Mouse (Mus musculus) intestine, embryonic 15.5 days (tissue): Measurements from ENCODE around the gene Pttg1ip. TPM values are rescaled to one million over a fixed set of nuclear protein-coding genes. Genes with fewer than 3 reads are reported as not detected.

ENCODE experiments used
- ATAC-seq: fragments of 200-750 bp; cut with Nextera tagmentation; 2 replicates; pipeline ENCODE4 v1.8.0; 2017; ENCODE audit warnings: moderate TSS enrichment, moderate library complexity
- H3K27ac ChIP-seq: fragments of 300-500 bp; sonication (generic); 2 replicates; pipeline ENCODE4 v1.5.1; 2015; ENCODE audit warnings: mild to moderate bottlenecking, inconsistent platforms
- H3K27me3 ChIP-seq: fragments of 300-500 bp; sonication (generic); replicated peaks from 2 replicates; pipeline ENCODE4 v1.6.1; 2015; ENCODE audit warnings: inconsistent platforms
- H3K36me3 ChIP-seq: fragments of 300-500 bp; sonication (generic); 2 replicates; pipeline ENCODE4 v1.6.1; 2015; ENCODE audit warnings: inconsistent platforms
- H3K4me1 ChIP-seq: fragments of 300-500 bp; sonication (generic); replicated peaks from 2 replicates; pipeline ENCODE4 v1.6.1; 2015; ENCODE audit warnings: inconsistent platforms
- H3K4me2 ChIP-seq: fragments of 300-500 bp; sonication (generic); replicated peaks from 2 replicates; pipeline ENCODE4 v1.6.1; 2015; ENCODE audit warnings: mild to moderate bottlenecking, inconsistent platforms
- H3K4me3 ChIP-seq: fragments of 300-500 bp; sonication (generic); replicated peaks from 2 replicates; pipeline ENCODE4 v1.5.1; 2015; ENCODE audit warnings: inconsistent platforms
- H3K9ac ChIP-seq: fragments of 300-500 bp; sonication (generic); 2 replicates; pipeline ENCODE4 v1.6.1; 2015; ENCODE audit warnings: inconsistent platforms
- H3K9me3 ChIP-seq: fragments of 300-500 bp; sonication (generic); 2 replicates; pipeline ENCODE4 v1.6.1; 2016; ENCODE audit warnings: inconsistent platforms
- WGBS: fragments of 180-500 bp; shearing (Covaris S2); methylation state at CpG from one replicate; pipeline ENCODE4 v1.1.7; 2015; 5-methylcytosine and 5-hydroxymethylcytosine counted together
- microRNA counts: library from miRNA; unstranded; fragments of <30 nt; microRNA quantifications from one replicate; lab custom pipeline; 2016
- polyA plus RNA-seq: library from polyadenylated mRNA; unstranded; fragments of >200 nt; fragmentation: Nextera tagmentation; extraction: Ambion mirVana; gene quantifications from 2 replicates; pipeline ENCODE4 v1.2.1, GENCODE M21; 2015

The Pttg1ip gene
- polyA plus RNA-seq, 1 experiment from 2014 or later, result 146 TPM

- Histone ChIP-seq H3K4me2 (no peak overlapping the region), H3K27ac (no peak overlapping the region), H3K9ac (no peak overlapping the region), H3K4me3 (no peak overlapping the region), H3K4me1 (peaks cover 15% of the 10 kb centered on the region), H3K27me3 (no peaks in the 10 kb centered on the region), H3K9me3 (no peaks in the 10 kb centered on the region), H3K36me3 (peaks cover 15% of the 10 kb centered on the region; the same call in 1 of the 2 replicates)
- 0 out of 2 replicates have a peak, but pooled peaks have one; percentile 34 for ATAC-seq
- 75% methylated on average over 6 of the region's 6 CpGs for WGBS
Measured at GRCm38 (mm10) chr10:77634016-77634415, 52.5 kb downstream of the Pttg1ip start.

GRCm38 (mm10) chr10:77634452-77635231, 53.1 kb downstream of the Pttg1ip start:
- WGBS, result 59% methylated on average over 13 of the region's 13 CpGs
- no peak overlapping the region for H3K27ac ChIP-seq

GRCm38 (mm10) chr10:77636234-77636922, 54.9 kb downstream of the Pttg1ip start:
- Histone ChIP-seq H3K4me1 (peaks cover 10% of the 10 kb centered on the region; the same call in 1 of the 2 replicates), H3K27me3 (no peaks in the 10 kb centered on the region), H3K4me2 (no peak overlapping the region), H3K9ac (no peak overlapping the region), H3K36me3 (peaks cover 13% of the 10 kb centered on the region), H3K9me3 (no peaks in the 10 kb centered on the region), H3K4me3 (no peak overlapping the region), H3K27ac (no peak overlapping the region)
- ATAC-seq, result no peak
- 88% methylated on average over 7 of the region's 7 CpGs for WGBS

More at GRCm38 (mm10) chr10:77634452-77635231, 53.1 kb downstream of the Pttg1ip start:
- H3K27me3 ChIP-seq, result no peaks in the 10 kb centered on the region
- H3K4me1 ChIP-seq, result peaks cover 15% of the 10 kb centered on the region
- H3K9me3 ChIP-seq, result no peaks in the 10 kb centered on the region
- no peak overlapping the region for H3K9ac ChIP-seq
- H3K4me3 ChIP-seq, result no peak overlapping the region
- H3K36me3 ChIP-seq, result peaks cover 15% of the 10 kb centered on the region; the same call in 1 of the 2 replicates
- H3K4me2 ChIP-seq, result no peak overlapping the region
- 0 out of 2 replicates have a peak, but pooled peaks have one; percentile 28 for ATAC-seq

GRCm38 (mm10) chr10:77638956-77639355, 57.4 kb downstream of the Pttg1ip start:
- Histone ChIP-seq H3K4me3 (no peak overlapping the region), H3K27ac (no peak overlapping the region), H3K27me3 (no peaks in the 10 kb centered on the region), H3K9ac (no peak overlapping the region), H3K4me1 (peaks cover 8% of the 10 kb centered on the region; the same call in 1 of the 2 replicates), H3K36me3 (peaks cover 28% of the 10 kb centered on the region), H3K4me2 (no peak overlapping the region), H3K9me3 (no peaks in the 10 kb centered on the region)
- 82% methylated on average over 6 of the region's 6 CpGs for WGBS
- no peak for ATAC-seq

GRCm38 (mm10) chr10:77643160-77643559, 61.6 kb downstream of the Pttg1ip start:
- H3K36me3 ChIP-seq, result peaks cover 42% of the 10 kb centered on the region
- H3K4me2 ChIP-seq, result no peak overlapping the region
- ATAC-seq, result no peak
- WGBS, result 78% methylated on average over 7 of the region's 7 CpGs
- 0 out of 2 replicates have a peak, but pooled peaks cover 2% of the 10 kb centered on the region for H3K4me1 ChIP-seq
- H3K27me3 ChIP-seq, result no peaks in the 10 kb centered on the region
- H3K9ac ChIP-seq, result no peak overlapping the region
- H3K27ac ChIP-seq, result no peak overlapping the region
- H3K9me3 ChIP-seq, result no peaks in the 10 kb centered on the region
- no peak overlapping the region for H3K4me3 ChIP-seq

GRCm38 (mm10) chr10:77645571-77645970, 64.1 kb downstream of the Pttg1ip start:
- H3K9me3 ChIP-seq, result no peaks in the 10 kb centered on the region
- no peak overlapping the region for H3K4me3 ChIP-seq
- no peaks in the 10 kb centered on the region for H3K27me3 ChIP-seq
- no peak for ATAC-seq
- H3K4me1 ChIP-seq, result no peaks in the 10 kb centered on the region
- no peak overlapping the region for H3K27ac ChIP-seq
- 89% methylated on average over 5 of the region's 5 CpGs for WGBS
- peaks cover 37% of the 10 kb centered on the region for H3K36me3 ChIP-seq
- H3K9ac ChIP-seq, result no peak overlapping the region
- no peak overlapping the region for H3K4me2 ChIP-seq

GRCm38 (mm10) chr10:77647461-77647860, 65.9 kb downstream of the Pttg1ip start:
- Histone ChIP-seq H3K9me3 (no peaks in the 10 kb centered on the region), H3K4me1 (no peaks in the 10 kb centered on the region), H3K27me3 (no peaks in the 10 kb centered on the region), H3K9ac (no peak overlapping the region), H3K4me3 (no peak overlapping the region), H3K27ac (no peak overlapping the region), H3K4me2 (no peak overlapping the region), H3K36me3 (peaks cover 29% of the 10 kb centered on the region; the same call in 1 of the 2 replicates)
- no peak for ATAC-seq
- 54% methylated on average over 1 of the region's 1 CpGs for WGBS

- H3K27ac ChIP-seq, result no peak overlapping the region
- H3K4me2 ChIP-seq, result no peak overlapping the region
Measured at GRCm38 (mm10) chr10:77647901-77648300, 66.4 kb downstream of the Pttg1ip start.

More at GRCm38 (mm10) chr10:77647901-77648300, 66.4 kb downstream of the Pttg1ip start:
- no peaks in the 10 kb centered on the region for H3K27me3 ChIP-seq
- H3K9ac ChIP-seq, result no peak overlapping the region
- peaks cover 29% of the 10 kb centered on the region; the same call in 1 of the 2 replicates for H3K36me3 ChIP-seq
- no peak for ATAC-seq
- H3K9me3 ChIP-seq, result no peaks in the 10 kb centered on the region
- no peak overlapping the region for H3K4me3 ChIP-seq
- H3K4me1 ChIP-seq, result no peaks in the 10 kb centered on the region
- WGBS, result 83% methylated on average over 8 of the region's 8 CpGs

MicroRNAs within 50 kb of the gene (microRNA counts, 519-probe panel; counts per million panel counts)
- microRNA mmu-miR-1930 (lab: Ali Mortazavi, UCI), result 97.1 counts per million, percentile 29 among the panel's probes with 10 or more counts

Other genes with a start within 250 kb of the Pttg1ip start
- gene Adarb1, start 163.4 kb upstream of the Pttg1ip start, polyA plus RNA-seq, result 4.4 and 5.8 TPM in 2 replicates
- gene Fam207a, start 65.9 kb upstream of the Pttg1ip start, polyA plus RNA-seq, result 39.1 and 40.3 TPM in 2 replicates
- 3.2 and 3.7 TPM in 2 replicates for gene Itgb2, start 51.5 kb upstream of the Pttg1ip start, polyA plus RNA-seq
- 338 and 345 TPM in 2 replicates for gene Sumo3, start 24.4 kb downstream of the Pttg1ip start, polyA plus RNA-seq
- 4.1 and 5.4 TPM in 2 replicates for gene Gm49325, start 24.5 kb downstream of the Pttg1ip start, polyA plus RNA-seq
- gene Ube2g2, start 40.6 kb downstream of the Pttg1ip start, polyA plus RNA-seq, result 65.0 and 70.3 TPM in 2 replicates
- gene Tspear, start 104.8 kb downstream of the Pttg1ip start, polyA plus RNA-seq, result 0.47 and 0.53 TPM in 2 replicates
- not detected in 2 replicates for gene Gm19402, start 109.0 kb downstream of the Pttg1ip start, polyA plus RNA-seq
- gene Gm9508, start 115.5 kb downstream of the Pttg1ip start, polyA plus RNA-seq, result not detected in 2 replicates
- gene Gm10272, start 124.9 kb downstream of the Pttg1ip start, polyA plus RNA-seq, result not detected in 2 replicates
- gene Gm10024, start 129.7 kb downstream of the Pttg1ip start, polyA plus RNA-seq, result not detected in 2 replicates
- gene Gm10142, start 134.1 kb downstream of the Pttg1ip start, polyA plus RNA-seq, result not detected in 2 replicates
- not detected in 2 replicates for gene Krtap12-1, start 138.9 kb downstream of the Pttg1ip start, polyA plus RNA-seq
- gene Gm10100, start 144.8 kb downstream of the Pttg1ip start, polyA plus RNA-seq, result not detected in 2 replicates
- gene Gm18596, start 160.9 kb downstream of the Pttg1ip start, polyA plus RNA-seq, result not detected in 2 replicates
- not detected in 2 replicates for gene Gm9736, start 169.6 kb downstream of the Pttg1ip start, polyA plus RNA-seq
- not detected in 2 replicates for gene Gm3233, start 178.0 kb downstream of the Pttg1ip start, polyA plus RNA-seq
- not detected in 2 replicates for gene Gm3238, start 189.6 kb downstream of the Pttg1ip start, polyA plus RNA-seq
- not detected in 2 replicates for gene Gm7138, start 195.2 kb downstream of the Pttg1ip start, polyA plus RNA-seq
- gene Gm3250, start 200.8 kb downstream of the Pttg1ip start, polyA plus RNA-seq, result not detected in 2 replicates
- gene Gm7137, start 206.5 kb downstream of the Pttg1ip start, polyA plus RNA-seq, result not detected in 2 replicates
- gene Gm9639, start 213.4 kb downstream of the Pttg1ip start, polyA plus RNA-seq, result not detected in 2 replicates
- not detected in 2 replicates for gene Gm19668, start 217.4 kb downstream of the Pttg1ip start, polyA plus RNA-seq
- not detected in 2 replicates for gene Gm9507, start 230.1 kb downstream of the Pttg1ip start, polyA plus RNA-seq
- not detected in 2 replicates for gene Gm2696, start 233.0 kb downstream of the Pttg1ip start, polyA plus RNA-seq
- gene Krtap10-4, start 245.4 kb downstream of the Pttg1ip start, polyA plus RNA-seq, result not detected in 2 replicates